Mouse (Mus musculus) myocyte (in vitro differentiated cells): ENCODE data around the gene Mrps7. TPM values are rescaled to one million over a fixed set of nuclear protein-coding genes. Genes with fewer than 3 reads are reported as not detected.

Source experiments
- H3K27me3 ChIP-seq: one replicate; pipeline ENCODE4 v1.6.1; 2011; ENCODE audit not compliant: control insufficient read depth, insufficient read depth, insufficient read length
- H3K36me3 ChIP-seq: one replicate; pipeline ENCODE4 v1.6.1; 2011; ENCODE audit not compliant: control insufficient read depth, insufficient read depth
- H3K4me2 ChIP-seq: one replicate; pipeline ENCODE4 v1.6.1; 2011; ENCODE audit warnings: low read depth, control low read depth
- H3K4me3 ChIP-seq: one replicate; pipeline ENCODE4 v1.5.1; 2011; ENCODE audit warnings: mild to moderate bottlenecking, control low read depth, moderate library complexity
- H3K79me2 ChIP-seq: one replicate; pipeline ENCODE4 v1.6.1; 2011; ENCODE audit not compliant: control insufficient read depth, insufficient read depth
- H3ac ChIP-seq: one replicate; pipeline ENCODE4 v1.6.1; 2011; ENCODE audit not compliant: control insufficient read depth, insufficient read length
- CEBPB ChIP-seq: IDR thresholded peaks from 2 replicates; pipeline ENCODE4 v1.6.1; 2011; ENCODE audit warnings: mild to moderate bottlenecking, moderate library complexity; ENCODE audit not compliant: poor library complexity, insufficient read depth, severe bottlenecking
- E2F4 ChIP-seq: IDR thresholded peaks from one replicate; pipeline ENCODE4 v1.6.1; 2011; ENCODE audit warnings: mild to moderate bottlenecking, control low read depth, moderate library complexity; ENCODE audit not compliant: insufficient read depth
- MAX ChIP-seq: IDR thresholded peaks from one replicate; pipeline ENCODE4 v1.6.1; 2011; ENCODE audit warnings: low read depth, mild to moderate bottlenecking, control low read depth
- MYOD1 ChIP-seq, 3 experiments: IDR thresholded peaks; one replicate each; pipeline ENCODE4 v1.6.1; 2011; ENCODE audit warnings: control low read depth in 2 of 3, low read depth in 2 of 3, mild to moderate bottlenecking in 2 of 3, moderate library complexity in 1 of 3; ENCODE audit not compliant: insufficient read length in 2 of 3, control insufficient read depth in 1 of 3
- MYOG ChIP-seq, 3 experiments: IDR thresholded peaks; one replicate each; pipeline ENCODE4 v1.6.1; 2011; ENCODE audit warnings: control low read depth in 2 of 3, low read depth in 2 of 3, mild to moderate bottlenecking in 2 of 3; ENCODE audit not compliant: insufficient read length in 2 of 3, control insufficient read depth in 1 of 3, insufficient read depth in 1 of 3
- POLR2A ChIP-seq: IDR thresholded peaks from one replicate; pipeline ENCODE4 v1.6.1; 2011; ENCODE audit warnings: low read depth, mild to moderate bottlenecking, control low read depth, moderate library complexity; ENCODE audit not compliant: insufficient read length
- POLR2AphosphoS2 ChIP-seq: IDR thresholded peaks from one replicate; pipeline ENCODE4 v1.6.1; 2011; ENCODE audit warnings: low read depth, control low read depth; ENCODE audit not compliant: insufficient read length
- REST ChIP-seq: IDR thresholded peaks from one replicate; pipeline ENCODE4 v1.6.1; 2011; ENCODE audit warnings: mild to moderate bottlenecking, control low read depth, moderate library complexity; ENCODE audit not compliant: insufficient read depth, insufficient read length
- SRF ChIP-seq: IDR thresholded peaks from one replicate; pipeline ENCODE4 v1.6.1; 2011; ENCODE audit warnings: low read depth; ENCODE audit not compliant: control insufficient read depth, insufficient read length
- TCF12 ChIP-seq: IDR thresholded peaks from one replicate; pipeline ENCODE4 v1.6.1; 2011; ENCODE audit warnings: mild to moderate bottlenecking, control low read depth; ENCODE audit not compliant: poor library complexity, insufficient read depth, severe bottlenecking
- TCF3 ChIP-seq: IDR thresholded peaks from one replicate; pipeline ENCODE4 v1.6.1; 2011; ENCODE audit warnings: low read depth, control low read depth; ENCODE audit not compliant: insufficient read length
- USF1 ChIP-seq: IDR thresholded peaks from one replicate; pipeline ENCODE4 v1.6.1; 2011; ENCODE audit warnings: low read depth, mild to moderate bottlenecking, control low read depth, moderate library complexity
- polyA plus RNA-seq: library from polyadenylated mRNA; unstranded; fragments of >200 nt; fragmentation: generic; extraction: Trizol; gene quantifications from one replicate; pipeline ENCODE4 v1.2.1, GENCODE M21; 2012; ENCODE audit warnings: missing spikeins

The Mrps7 gene
- polyA plus RNA-seq, 1 experiment, result 61.5 TPM

GRCm38 (mm10) chr11:115629734-115630531, 26.2 kb downstream of the Mrps7 start:
- H3K79me2 ChIP-seq, result no peaks in the 10 kb centered on the region
- no peaks in the 10 kb centered on the region for H3K36me3 ChIP-seq
- no peaks in the 10 kb centered on the region for H3K27me3 ChIP-seq
- no peak for TF ChIP-seq TCF3
- TF ChIP-seq E2F4, result no peak
- TF ChIP-seq TCF12, result no peak
- TF ChIP-seq MYOD1 (IDR thresholded peaks at IDR 0.05; ENCODE audit: control insufficient read depth in 1 of 3, insufficient read length in 2 of 3, low read depth in 2 of 3), result no peak
- TF ChIP-seq POLR2AphosphoS2, result no peak
- TF ChIP-seq CEBPB, result no peak
- TF ChIP-seq MYOG (IDR thresholded peaks at IDR 0.05; ENCODE audit: control insufficient read depth in 1 of 3, insufficient read depth in 1 of 3, insufficient read length in 2 of 3, low read depth in 2 of 3), result no peak
- TF ChIP-seq POLR2A, result no peak
- TF ChIP-seq REST, result no peak
- no peak for TF ChIP-seq USF1
- no peak for TF ChIP-seq SRF
- no peak for TF ChIP-seq MAX
- no peak overlapping the region for H3ac ChIP-seq
- no peak overlapping the region for H3K4me2 ChIP-seq
- H3K4me3 ChIP-seq, result no peak overlapping the region

- Histone ChIP-seq H3K27me3 (no peaks in the 10 kb centered on the region), H3K79me2 (no peaks in the 10 kb centered on the region), H3K36me3 (no peaks in the 10 kb centered on the region), H3K4me2 (no peak overlapping the region), H3K4me3 (no peak overlapping the region), H3ac (no peak overlapping the region)
- no peak for TF ChIP-seq USF1
- TF ChIP-seq POLR2A, result no peak
- no peak for TF ChIP-seq REST
- no peak for TF ChIP-seq TCF12
- no peak for TF ChIP-seq MAX
- no peak for TF ChIP-seq MYOD1 (IDR thresholded peaks at IDR 0.05; ENCODE audit: control insufficient read depth in 1 of 3, insufficient read length in 2 of 3, low read depth in 2 of 3)
- TF ChIP-seq SRF, result no peak
- no peak for TF ChIP-seq POLR2AphosphoS2
- no peak for TF ChIP-seq E2F4
- no peak for TF ChIP-seq CEBPB
- no peak for TF ChIP-seq MYOG (IDR thresholded peaks at IDR 0.05; ENCODE audit: control insufficient read depth in 1 of 3, insufficient read depth in 1 of 3, insufficient read length in 2 of 3, low read depth in 2 of 3)
- no peak for TF ChIP-seq TCF3
Measured at GRCm38 (mm10) chr11:115630532-115631504, 27.1 kb downstream of the Mrps7 start.

- Histone ChIP-seq H3K4me2 (no peak overlapping the region), H3K4me3 (no peak overlapping the region), H3ac (no peak overlapping the region), H3K79me2 (no peaks in the 10 kb centered on the region), H3K27me3 (no peaks in the 10 kb centered on the region), H3K36me3 (no peaks in the 10 kb centered on the region)
- TF ChIP-seq MYOG (IDR thresholded peaks at IDR 0.05; ENCODE audit: control insufficient read depth in 1 of 3, insufficient read depth in 1 of 3, insufficient read length in 2 of 3, low read depth in 2 of 3) (no peak), MYOD1 (IDR thresholded peaks at IDR 0.05; ENCODE audit: control insufficient read depth in 1 of 3, insufficient read length in 2 of 3, low read depth in 2 of 3) (no peak), SRF (no peak), TCF12 (no peak), CEBPB (no peak), POLR2AphosphoS2 (no peak), TCF3 (no peak), USF1 (no peak), MAX (no peak), E2F4 (no peak), POLR2A (no peak), REST (no peak)
Measured at GRCm38 (mm10) chr11:115631505-115631890, 27.8 kb downstream of the Mrps7 start.

GRCm38 (mm10) chr11:115632247-115632646, 28.5 kb downstream of the Mrps7 start:
- Histone ChIP-seq H3K4me3 (no peak overlapping the region), H3K27me3 (no peaks in the 10 kb centered on the region), H3K4me2 (no peak overlapping the region), H3ac (no peak overlapping the region), H3K36me3 (no peaks in the 10 kb centered on the region), H3K79me2 (no peaks in the 10 kb centered on the region)
- TF ChIP-seq E2F4 (no peak), REST (no peak), USF1 (no peak), TCF3 (no peak)
